Mouse (Mus musculus) liver, embryonic 14.5 days (tissue): Measurements from ENCODE around the gene Sesn2.

ENCODE experiments used
- CTCF ChIP-seq: IDR thresholded peaks from 2 replicates; pipeline ENCODE4 v1.5.1; 2016; ENCODE audit warnings: antibody characterized with exemption, low read depth, control low read depth
- EP300 ChIP-seq: IDR thresholded peaks from 2 replicates; pipeline ENCODE4 v1.6.1; 2016; ENCODE audit warnings: antibody characterized with exemption, low read depth

DNA sequence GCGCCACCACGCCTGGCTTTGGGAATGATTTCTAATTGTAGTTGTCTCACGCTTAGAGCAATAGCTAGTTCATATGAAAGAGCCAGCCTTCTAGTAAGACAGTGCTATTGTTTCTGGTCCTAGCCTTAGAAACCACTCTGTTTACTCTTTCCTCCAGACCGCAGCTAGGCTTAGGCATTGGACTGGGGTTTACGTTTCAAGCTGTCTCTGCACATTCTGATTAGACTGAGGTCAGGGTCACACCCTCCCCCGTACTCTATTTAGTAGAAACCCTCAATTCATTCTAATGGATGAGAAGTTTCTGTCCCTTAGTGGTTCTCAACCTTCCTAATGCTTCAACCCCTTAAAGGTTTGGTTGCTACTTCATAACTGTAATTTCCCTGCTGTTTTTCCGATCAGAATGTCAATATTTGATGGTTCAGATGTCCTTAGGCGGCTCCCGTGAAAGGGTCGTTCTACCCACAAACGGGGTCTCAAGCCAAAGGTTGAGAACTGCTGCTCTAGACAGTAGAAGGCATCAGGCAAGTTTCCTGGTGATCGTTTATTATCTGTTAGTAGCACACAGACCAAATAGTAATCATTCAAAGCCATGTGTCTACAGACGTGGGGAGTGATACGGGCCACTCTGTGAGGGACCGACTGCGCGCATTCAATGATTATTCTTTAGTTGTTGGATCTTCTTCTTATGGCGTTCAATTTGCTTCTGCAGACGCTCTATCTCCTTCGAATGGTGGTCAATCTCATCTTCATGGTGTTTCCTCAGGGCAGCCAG, 19.9 kb upstream of the Sesn2 start:
- no peak for TF ChIP-seq CTCF
- peak; percentile 96 for TF ChIP-seq EP300
